ENCODE assay signal across 9 mouse cellular contexts in genomic region chr17:84709403-84709851, GRCm38 (mm10). TPM values are rescaled to one million over a fixed set of nuclear protein-coding genes. Genes with fewer than 3 reads are reported as not detected.
A peak's percentile ranks its signal among the peaks of the same experiment; 100 is the strongest.
DNase-seq lines count a peak whose midpoint lies in the region; ATAC-seq and TF ChIP-seq lines count a peak whose summit lies in the region.
"Had no signal": no experiment of that assay in that cellular context is flagged by ENCODE, and none has a peak within 500 bp of the region (broad histone marks: within the 10 kb centered on the region; RNA-seq: fewer than 3 reads in every experiment).

No protein-coding gene starts in this region.

- no peaks in the 10 kb centered on the region for H3K27me3 ChIP-seq in kidney, postnatal 0 days (ENCODE audit: insufficient read depth, low read length)
- no peaks in the 10 kb centered on the region for H3K27me3 ChIP-seq in kidney, embryonic 14.5 days (ENCODE audit: control insufficient read depth, insufficient read depth, low read length)
- H3K27me3 ChIP-seq in embryonic facial prominence, embryonic 14.5 days (replicated peaks; ENCODE audit: control insufficient read depth, insufficient read depth, low read length): no peaks in the 10 kb centered on the region
- H3K27me3 ChIP-seq in neural tube, embryonic 12.5 days (replicated peaks): peaks cover 10% of the 10 kb centered on the region

- ATAC-seq in kidney, postnatal 0 days (replicated peaks; ENCODE audit: low FRiP score, low read depth): no peak
- no peak for ATAC-seq in kidney, embryonic 14.5 days (ENCODE audit: low FRiP score, low TSS enrichment)
- 0 out of 2 replicates have a peak, but pooled peaks have one; percentile 44 for ATAC-seq in embryonic facial prominence, embryonic 14.5 days (ENCODE audit: low read depth)
- peak; percentile 91 for ATAC-seq in neural tube, embryonic 12.5 days (ENCODE audit: low FRiP score, low read depth)

- no peak overlapping the region for H3K9ac ChIP-seq in kidney, postnatal 0 days (ENCODE audit: low read depth, low read length)
- H3K9ac ChIP-seq in kidney, embryonic 14.5 days (ENCODE audit: low read depth, low read length): no peak overlapping the region
- no peak overlapping the region for H3K9ac ChIP-seq in embryonic facial prominence, embryonic 14.5 days (ENCODE audit: low read depth, low read length)
- no peak overlapping the region for H3K9ac ChIP-seq in neural tube, embryonic 12.5 days

- H3K4me3 ChIP-seq in kidney, postnatal 0 days (replicated peaks; ENCODE audit: low read depth, low read length): no peak overlapping the region
- H3K4me3 ChIP-seq in kidney, embryonic 14.5 days (ENCODE audit: low read length): no peak overlapping the region
- H3K4me3 ChIP-seq in embryonic facial prominence, embryonic 14.5 days (ENCODE audit: low read depth, low read length): no peak overlapping the region
- H3K4me3 ChIP-seq in neural tube, embryonic 12.5 days: no peak overlapping the region

- no peak for DNase-seq in kidney, postnatal 0 days (ENCODE audit: low spot score)
- peak; percentile 60 for DNase-seq in embryonic facial prominence, embryonic 14.5 days (ENCODE audit: low spot score)
- peak; percentile 34 to 37 for DNase-seq in layer of hippocampus, postnatal 36 days
- no peak for DNase-seq in adrenal gland, postnatal 10 days
- DNase-seq in gastrocnemius, adult 8-10 months (ENCODE audit: low spot score in 2 of 2): no peak
- no peak for DNase-seq in spleen, postnatal 10 days (ENCODE audit: low spot score in 2 of 2)

- H3K4me2 ChIP-seq in kidney, postnatal 0 days (ENCODE audit: low read length): no peak overlapping the region
- H3K4me2 ChIP-seq in kidney, embryonic 14.5 days (replicated peaks; ENCODE audit: low read depth, low read length): no peak overlapping the region
- H3K4me2 ChIP-seq in embryonic facial prominence, embryonic 14.5 days (ENCODE audit: low read depth, low read length): no peak overlapping the region
- H3K4me2 ChIP-seq in neural tube, embryonic 12.5 days (replicated peaks): peak overlapping the region; percentile 12

- no peak overlapping the region for H3K27ac ChIP-seq in kidney, postnatal 0 days
- H3K27ac ChIP-seq in kidney, embryonic 14.5 days (ENCODE audit: low read depth, low read length): no peak overlapping the region
- H3K27ac ChIP-seq in embryonic facial prominence, embryonic 14.5 days (replicated peaks; ENCODE audit: low read depth, low read length): no peak overlapping the region
- H3K27ac ChIP-seq in neural tube, embryonic 12.5 days: no peak overlapping the region

- H3K9me3 ChIP-seq in kidney, postnatal 0 days (replicated peaks; ENCODE audit: low read length): no peaks in the 10 kb centered on the region
- no peaks in the 10 kb centered on the region for H3K9me3 ChIP-seq in kidney, embryonic 14.5 days (ENCODE audit: control insufficient read depth, low read length)
- no peaks in the 10 kb centered on the region for H3K9me3 ChIP-seq in embryonic facial prominence, embryonic 14.5 days (ENCODE audit: control insufficient read depth, low read length)
- H3K9me3 ChIP-seq in neural tube, embryonic 12.5 days: no peaks in the 10 kb centered on the region

- 76% methylated on average over 17 of the region's 17 CpGs for WGBS in kidney, postnatal 0 days
- whole genome bisulfite sequencing in kidney, embryonic 14.5 days: 84% methylated on average over 17 of the region's 17 CpGs
- 47% methylated on average over 17 of the region's 17 CpGs for WGBS in embryonic facial prominence, embryonic 14.5 days
- 28% methylated on average over 17 of the region's 17 CpGs for WGBS in neural tube, embryonic 12.5 days

- peak; percentile 11; the same call in 1 of the 2 replicates for TF ChIP-seq CTCF in kidney, postnatal 0 days (IDR thresholded peaks at IDR 0.05; ENCODE audit: low read depth)

- no peaks in the 10 kb centered on the region for H3K4me1 ChIP-seq in kidney, postnatal 0 days (replicated peaks; ENCODE audit: insufficient read depth, low read length)
- H3K4me1 ChIP-seq in kidney, embryonic 14.5 days (ENCODE audit: control insufficient read depth, insufficient read depth, low read length): no peaks in the 10 kb centered on the region
- no peaks in the 10 kb centered on the region for H3K4me1 ChIP-seq in embryonic facial prominence, embryonic 14.5 days (ENCODE audit: control insufficient read depth, insufficient read depth, low read length)
- peaks cover 20% of the 10 kb centered on the region for H3K4me1 ChIP-seq in neural tube, embryonic 12.5 days

- H3K36me3 ChIP-seq in kidney, postnatal 0 days (ENCODE audit: insufficient read depth, low read length): peaks cover 23% of the 10 kb centered on the region
- peaks cover 44% of the 10 kb centered on the region for H3K36me3 ChIP-seq in kidney, embryonic 14.5 days (ENCODE audit: control insufficient read depth, insufficient read depth, low read length)
- H3K36me3 ChIP-seq in embryonic facial prominence, embryonic 14.5 days (ENCODE audit: control insufficient read depth, insufficient read depth, low read length): peaks cover 43% of the 10 kb centered on the region
- peaks cover 20% of the 10 kb centered on the region; the same call in 1 of the 2 replicates for H3K36me3 ChIP-seq in neural tube, embryonic 12.5 days

RNA-seq across cellular contexts. Expression of gene Abcg5, which starts 26.6 kb away (rescaled TPM):
- polyA plus RNA-seq in kidney, postnatal 0 days (2015; fragmentation: Nextera tagmentation; extraction: Ambion mirVana): 4.1 and 4.8 TPM in 2 replicates
- polyA plus RNA-seq in kidney, embryonic 14.5 days (2014; fragmentation: Nextera tagmentation; extraction: Ambion mirVana): 5.8 and 6.6 TPM in 2 replicates
- polyA plus RNA-seq in embryonic facial prominence, embryonic 14.5 days (2014; fragmentation: Nextera tagmentation; extraction: Ambion mirVana): 1.4 and 1.6 TPM in 2 replicates
- total RNA-seq in layer of hippocampus, postnatal 36 days (2021): not detected
- 0.24 and 0.42 TPM in 2 replicates for polyA plus RNA-seq in neural tube, embryonic 12.5 days (2016; fragmentation: Nextera tagmentation; extraction: Ambion mirVana)
- total RNA-seq in adrenal gland, postnatal 10 days (2021): 10 to 100 TPM in 1 of 2 experiments, 1 to 10 TPM in 1; 9.3 to 16.9 TPM
- not detected for total RNA-seq in gastrocnemius, adult 8-10 months (2022)
- total RNA-seq: hematopoietic stem cell, adult 5-6 weeks had no signal

RNA-seq across cellular contexts. Expression of gene Abcg8, which starts 33.3 kb away (rescaled TPM):
- 0.36 and 0.38 TPM in 2 replicates for polyA plus RNA-seq in kidney, postnatal 0 days (2015; fragmentation: Nextera tagmentation; extraction: Ambion mirVana)
- polyA plus RNA-seq in kidney, embryonic 14.5 days (2014; fragmentation: Nextera tagmentation; extraction: Ambion mirVana): 0.35 and 0.43 TPM in 2 replicates
- 0.13 and 0.14 TPM in 2 replicates for polyA plus RNA-seq in embryonic facial prominence, embryonic 14.5 days (2014; fragmentation: Nextera tagmentation; extraction: Ambion mirVana)
- total RNA-seq in layer of hippocampus, postnatal 36 days (2021): not detected
- not detected in 2 replicates for polyA plus RNA-seq in neural tube, embryonic 12.5 days (2016; fragmentation: Nextera tagmentation; extraction: Ambion mirVana)
- total RNA-seq in adrenal gland, postnatal 10 days (2021): 10 to 100 TPM in 1 of 2 experiments, 1 to 10 TPM in 1; 8.9 to 23.3 TPM
- total RNA-seq in gastrocnemius, adult 8-10 months (2022): under 1 TPM in 1 of 4 experiments, not detected in 3; 0.08 TPM
- total RNA-seq: hematopoietic stem cell, adult 5-6 weeks had no signal

Comparison
In these comparisons a context has a peak if more than half of its experiments do, and no peak if none do; other contexts are left out.
1. ATAC-seq: peak in embryonic facial prominence, embryonic 14.5 days (single experiment) and neural tube, embryonic 12.5 days (single experiment); none in kidney, postnatal 0 days (single experiment) and kidney, embryonic 14.5 days (single experiment).
2. DNase-seq: peak in embryonic facial prominence, embryonic 14.5 days (single experiment) and layer of hippocampus, postnatal 36 days (2 of 2); none in kidney, postnatal 0 days (single experiment), adrenal gland, postnatal 10 days (single experiment), gastrocnemius, adult 8-10 months (0 of 2) and spleen, postnatal 10 days (0 of 2).